Mouse (Mus musculus) regulatory T cell (primary cell): ENCODE data around the gene Inpp4a.

Experiments used
- in situ Hi-C: fragments of 300-600 bp; cut with MboI, MseI; formaldehyde crosslinking; loops from one replicate; pipeline ENCODE4 v1.15.1; 2025; ENCODE audit warnings: high pct_unique_total_duplicates

The Inpp4a gene

DNA sequence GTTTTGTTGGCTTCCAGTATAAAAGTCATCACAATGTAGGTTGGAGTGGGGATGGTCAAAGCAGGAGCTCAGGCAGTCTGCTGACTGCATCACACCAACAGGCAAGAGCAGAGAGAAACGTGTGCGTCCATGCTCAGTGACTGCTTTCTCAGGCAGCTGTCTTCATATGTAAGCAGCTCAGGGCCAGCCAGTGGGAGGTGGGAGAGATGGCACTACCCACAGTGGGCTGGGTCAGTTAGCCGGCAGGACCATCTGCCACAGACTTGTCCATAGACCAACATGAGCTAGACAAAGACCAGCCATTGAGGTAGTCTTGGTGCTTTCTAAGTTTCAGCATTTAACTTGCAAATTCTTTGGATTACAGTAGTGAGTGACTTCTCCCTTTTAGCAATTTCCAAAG is 56.6 kb downstream of the Inpp4a start:
- in situ Hi-C loops = no loop called here

DNA sequence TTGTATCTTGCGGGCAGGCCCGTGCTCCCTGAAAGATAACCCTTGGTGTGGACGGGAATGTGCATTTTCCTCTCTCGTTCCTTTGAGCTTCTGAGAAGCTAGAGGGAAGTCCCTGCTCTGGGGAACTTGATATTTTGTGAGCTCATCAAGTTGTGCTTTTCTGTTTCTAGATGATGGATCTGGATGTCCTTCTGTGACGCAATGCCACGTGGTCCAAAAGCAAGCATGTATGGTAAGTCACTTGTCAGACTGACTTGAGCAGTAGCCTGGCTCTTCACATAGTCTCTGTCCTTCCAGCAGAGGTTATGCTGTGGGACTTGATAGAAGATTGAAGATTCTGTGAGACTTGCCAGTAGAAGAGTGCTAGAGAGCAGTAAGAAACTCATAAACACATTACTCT is 57.5 kb downstream of the Inpp4a start:
- in situ Hi-C loops = no loop called here

DNA sequence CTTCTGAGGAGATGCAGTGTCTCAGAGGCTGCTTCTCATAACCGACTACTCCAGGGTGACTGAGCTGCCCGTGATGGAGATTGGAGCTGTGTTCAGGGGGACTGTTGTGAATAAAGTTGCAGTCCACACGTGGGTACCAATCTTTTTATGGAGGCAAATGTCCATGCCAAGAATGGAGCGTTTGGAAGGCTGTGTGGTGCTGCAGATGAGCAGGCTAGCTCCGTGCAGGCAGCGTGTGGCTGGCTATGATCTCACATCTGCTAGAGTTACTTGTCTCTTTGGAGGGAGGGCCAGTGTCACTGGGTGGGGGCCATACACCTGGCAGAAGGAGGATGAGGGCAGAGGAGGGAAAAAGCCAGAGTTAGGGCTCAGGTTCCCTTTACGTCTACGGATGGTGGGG is 59.0 kb downstream of the Inpp4a start:
- in situ Hi-C loops = no loop called here

DNA sequence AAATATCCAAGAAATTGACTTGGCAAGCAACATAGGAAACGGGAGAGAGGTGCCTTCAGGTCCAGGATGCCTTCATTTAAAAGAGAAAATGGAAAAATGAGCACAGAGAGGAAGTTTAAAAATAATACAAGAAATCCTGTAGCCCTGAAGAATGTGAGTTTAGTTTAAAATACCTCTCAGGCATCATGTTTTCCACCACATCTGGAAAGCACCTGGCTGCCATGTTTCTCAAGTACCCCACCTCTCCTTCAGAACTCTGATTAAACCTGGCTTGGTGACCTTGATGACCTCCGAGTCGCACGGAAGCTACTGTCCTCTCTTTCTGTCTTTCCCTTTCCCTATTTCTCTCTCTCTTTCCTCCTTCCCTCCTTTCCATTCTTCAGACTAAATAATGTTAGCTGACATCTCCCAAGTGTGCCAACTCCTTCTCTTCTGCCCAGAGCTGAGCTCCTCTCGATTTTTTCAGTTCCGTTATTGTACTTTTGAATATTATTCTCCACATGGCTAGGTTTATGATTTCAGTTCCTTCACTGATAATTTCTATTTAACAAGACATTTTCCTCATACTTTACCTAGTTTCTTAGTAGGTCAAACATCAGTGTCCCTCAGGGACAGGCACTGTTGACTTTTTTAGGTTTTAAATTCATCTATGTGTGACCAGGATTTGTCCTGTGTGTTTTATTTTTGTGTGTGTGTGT is 59.9 kb downstream of the Inpp4a start:
- in situ Hi-C loops = no loop called here

DNA sequence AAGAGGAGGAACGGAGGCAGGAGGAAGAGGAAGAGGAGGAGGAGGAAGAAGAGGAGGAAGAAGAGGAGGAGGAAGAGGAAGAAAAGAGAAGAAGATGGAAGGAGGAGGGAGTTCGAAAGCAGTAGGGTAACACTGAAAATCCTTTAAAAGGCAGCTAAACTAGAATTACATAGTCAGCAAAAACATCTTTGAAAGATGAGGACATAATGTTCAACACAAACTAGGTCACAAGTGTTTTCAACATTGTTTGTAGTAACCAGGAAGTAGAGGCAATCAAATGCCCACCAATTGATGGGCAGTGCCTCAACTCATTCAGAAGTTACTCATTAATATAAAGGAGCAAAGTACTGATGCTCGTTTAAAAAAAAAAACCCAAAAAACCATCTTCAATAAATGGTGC is 61.1 kb downstream of the Inpp4a start:
- in situ Hi-C loops = no loop called here

DNA sequence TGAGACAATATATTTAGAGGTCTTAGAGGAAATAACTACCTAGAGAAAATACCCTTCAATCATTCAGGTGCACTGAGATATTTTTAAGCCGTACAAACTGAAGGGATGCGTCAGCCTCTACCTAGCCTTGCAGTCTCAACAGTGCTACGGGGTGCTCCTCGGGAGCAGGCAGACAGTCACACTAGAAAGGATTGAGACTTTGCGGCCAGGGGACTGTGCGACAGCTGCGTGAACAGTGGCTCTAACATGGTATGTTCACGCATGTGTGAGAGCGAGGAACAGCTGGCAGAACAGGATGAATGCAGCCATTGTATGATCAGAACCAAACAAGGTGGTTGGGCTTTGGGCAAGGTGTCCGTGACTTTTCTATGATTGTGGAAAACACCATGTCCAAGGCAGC is 63.1 kb downstream of the Inpp4a start:
- in situ Hi-C loops = no loop called here

DNA sequence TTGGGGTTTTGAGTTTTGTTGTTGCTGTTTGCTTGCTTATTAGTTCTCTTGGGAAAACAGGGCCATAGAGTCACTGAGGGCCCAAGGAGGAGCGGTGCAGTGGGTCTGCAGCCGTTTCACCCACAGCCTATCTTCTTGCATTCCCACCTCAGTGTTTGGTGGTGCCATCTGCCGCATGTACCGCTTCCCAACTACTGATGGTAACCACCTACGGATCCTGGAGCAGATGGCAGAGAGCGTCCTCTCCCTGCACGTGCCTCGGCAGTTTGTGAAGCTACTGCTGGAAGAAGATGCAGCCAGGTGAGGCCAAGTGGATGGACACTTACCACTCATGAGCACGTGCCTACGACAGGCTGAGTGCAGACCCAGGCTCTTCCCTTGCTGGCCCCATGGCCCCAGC is 68.5 kb downstream of the Inpp4a start:
- in situ Hi-C loops = no loop called here

DNA sequence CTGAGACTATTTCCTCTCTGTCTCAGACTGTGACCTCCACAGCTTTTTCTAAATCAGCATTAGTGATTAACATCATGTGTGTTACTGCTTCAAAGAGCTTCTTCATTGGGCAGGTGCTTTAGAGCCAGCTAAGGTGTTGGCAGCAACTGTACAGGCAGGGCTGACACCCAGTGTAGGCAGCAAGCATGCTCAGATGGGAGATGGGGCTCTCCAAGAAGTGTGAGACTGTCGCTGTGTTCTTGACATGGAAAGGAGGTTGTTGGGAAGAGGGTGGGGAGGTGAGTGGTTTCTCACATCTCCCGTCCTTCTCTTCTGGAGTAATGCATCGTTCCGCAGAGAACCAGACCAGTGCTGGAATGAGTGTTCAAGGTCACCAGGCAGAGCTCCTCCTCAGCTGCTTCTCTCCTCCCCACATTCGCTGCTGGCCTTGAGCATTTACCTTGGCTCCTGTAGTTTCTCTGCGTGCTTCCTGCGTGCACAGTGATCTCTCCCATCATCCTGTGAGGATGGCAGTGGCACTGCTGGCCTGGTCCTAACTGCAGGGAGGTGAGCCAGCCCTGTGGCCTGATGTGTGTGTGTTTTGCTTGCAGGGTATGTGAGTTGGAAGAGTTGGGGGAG is 69.2 kb downstream of the Inpp4a start:
- in situ Hi-C loops = no loop called here

DNA sequence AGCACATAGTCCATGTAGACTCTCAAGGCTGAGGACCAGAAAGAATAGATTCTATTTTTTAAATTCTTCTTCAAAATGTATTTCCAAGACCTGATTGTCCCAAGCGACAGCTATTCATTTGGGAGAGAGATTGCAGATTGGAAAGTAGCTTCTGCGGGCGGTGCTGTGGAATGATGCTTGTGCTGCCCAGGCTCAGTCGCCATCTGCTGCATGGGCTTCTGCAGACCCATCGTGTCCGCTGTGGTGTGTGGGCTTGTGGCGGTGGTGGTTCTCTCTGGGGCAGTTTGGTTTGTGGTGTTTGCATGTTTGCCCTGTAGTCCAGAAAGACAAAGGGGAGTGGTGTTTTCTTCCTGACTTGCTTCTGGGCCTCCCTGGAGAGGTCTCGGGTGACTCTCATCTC is 76.5 kb downstream of the Inpp4a start:
- in situ Hi-C loops = no loop called here

DNA sequence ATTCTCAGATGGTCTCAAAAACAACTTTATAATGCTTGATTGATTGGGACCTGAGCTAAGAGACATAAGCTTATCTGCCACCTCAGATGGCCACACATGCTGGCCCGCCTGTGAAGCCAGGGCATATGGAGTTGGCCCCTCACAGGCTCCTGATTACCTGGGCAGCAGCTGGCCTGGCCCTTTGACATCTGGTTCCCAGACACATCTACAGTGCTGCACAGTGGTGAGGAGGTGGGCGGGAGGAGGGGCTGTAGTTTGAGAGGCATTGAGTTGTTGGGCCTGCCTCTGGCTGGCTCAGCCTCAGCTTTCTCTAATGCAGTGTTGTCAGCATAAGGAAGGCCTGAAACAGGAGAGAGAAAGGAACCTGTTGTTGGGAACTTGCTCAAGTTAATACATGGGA is 77.1 kb downstream of the Inpp4a start:
- in situ Hi-C loops = no loop called here

DNA sequence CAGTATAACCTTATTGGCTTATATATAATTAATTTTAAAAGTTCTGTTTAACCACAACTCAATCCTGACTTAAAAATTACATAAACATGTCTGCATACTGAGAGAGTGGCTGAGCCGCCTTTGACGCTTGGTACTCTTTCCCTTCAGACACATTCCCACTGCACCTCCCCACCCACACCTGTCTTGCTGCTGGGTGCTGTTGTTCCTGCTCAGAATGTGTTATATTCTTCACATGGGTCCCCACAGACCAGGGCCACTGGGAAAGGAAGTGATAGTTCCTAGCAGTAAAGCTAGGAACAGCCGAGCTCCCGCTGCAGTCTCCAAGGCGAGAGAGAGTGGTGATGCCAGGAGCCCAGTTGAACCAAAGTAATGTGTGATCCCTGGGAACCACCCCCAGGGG is 78.4 kb downstream of the Inpp4a start:
- in situ Hi-C loops = no loop called here

DNA sequence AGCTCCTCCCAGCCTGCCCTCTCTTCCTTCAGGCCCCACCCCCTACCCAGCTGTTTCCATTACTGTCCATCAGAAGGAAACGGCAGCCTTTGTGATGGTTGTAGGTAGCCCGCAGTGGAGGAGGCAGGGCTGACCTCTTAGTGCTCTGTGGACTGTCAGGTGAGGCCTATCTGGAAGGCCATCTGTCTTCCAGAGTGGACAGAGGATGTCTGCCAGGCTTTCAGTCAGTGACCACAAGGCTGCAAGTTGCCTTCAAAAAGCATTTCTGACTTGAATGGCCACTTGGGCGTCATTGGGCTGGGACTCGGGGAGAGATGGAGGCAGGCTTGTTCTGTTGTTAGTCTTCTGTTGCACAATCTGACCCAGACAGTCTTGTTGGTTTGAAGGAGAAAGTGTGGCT is 79.9 kb downstream of the Inpp4a start:
- in situ Hi-C loops = no loop called here

DNA sequence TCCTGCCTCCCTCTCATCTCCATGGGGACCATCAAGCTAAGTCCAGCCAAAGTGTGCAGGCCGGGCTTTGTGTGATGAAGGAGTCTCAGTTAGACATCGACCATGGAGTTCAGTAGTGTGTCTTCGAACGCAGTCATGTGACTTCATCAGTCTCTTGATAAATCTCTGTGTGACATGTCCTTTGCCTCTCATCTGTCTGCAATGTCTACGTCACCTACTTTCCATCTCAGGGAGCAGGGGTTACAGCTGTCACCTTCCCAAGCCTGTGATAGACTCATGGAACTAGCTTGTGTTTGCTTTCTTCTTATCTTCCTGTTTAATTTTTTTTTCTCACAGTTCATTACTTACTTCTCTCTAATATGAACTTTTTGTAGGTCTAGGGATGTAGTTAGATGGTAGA is 81.2 kb downstream of the Inpp4a start:
- in situ Hi-C loops = no loop called here

DNA sequence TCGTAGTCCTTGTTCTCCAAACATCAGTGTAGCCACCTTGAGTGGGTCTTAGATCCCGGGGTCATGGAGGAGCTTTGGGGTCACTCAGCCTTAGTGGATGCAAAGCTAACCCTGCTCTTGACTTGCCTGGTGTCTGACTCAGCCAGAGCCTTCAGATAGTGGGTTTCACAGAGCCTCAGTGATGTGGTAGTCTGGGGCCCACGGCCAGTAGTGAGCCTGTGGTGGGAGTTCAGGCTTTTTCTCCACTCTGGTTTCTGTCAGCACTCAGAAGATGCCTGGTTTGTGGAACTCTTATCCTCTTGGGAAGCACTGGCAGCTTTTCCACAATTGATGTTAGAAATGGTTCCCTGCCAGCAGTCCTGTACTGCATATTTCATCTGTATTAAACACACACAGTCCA is 84.6 kb downstream of the Inpp4a start:
- in situ Hi-C loops = no loop called here

DNA sequence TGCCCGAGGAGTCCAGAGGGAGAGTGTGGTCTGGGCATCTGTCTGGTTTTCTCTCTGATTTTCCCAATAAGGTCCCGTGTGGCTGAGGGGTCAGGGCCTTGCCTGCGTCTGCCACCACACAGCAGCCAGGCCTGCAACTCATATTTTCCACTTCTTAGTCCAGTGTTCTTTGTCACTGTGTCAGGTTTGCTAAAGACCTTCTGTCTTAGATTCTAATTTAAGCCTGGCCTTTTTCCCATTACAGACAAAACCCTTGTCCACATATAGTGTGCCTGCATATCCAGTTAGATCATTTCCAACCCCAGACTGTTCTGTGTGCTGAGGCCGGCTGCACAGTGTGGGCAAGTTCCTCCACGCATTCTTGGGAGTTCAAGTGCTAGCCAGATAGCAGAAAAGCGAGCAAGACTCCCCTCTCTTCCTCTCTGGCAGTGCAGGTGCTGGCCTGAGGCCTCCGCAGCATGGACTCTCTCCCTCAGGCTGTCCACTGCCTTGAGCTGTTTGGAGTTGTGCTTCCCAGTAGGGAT is 86.8 kb downstream of the Inpp4a start:
- in situ Hi-C loops = no loop called here

DNA sequence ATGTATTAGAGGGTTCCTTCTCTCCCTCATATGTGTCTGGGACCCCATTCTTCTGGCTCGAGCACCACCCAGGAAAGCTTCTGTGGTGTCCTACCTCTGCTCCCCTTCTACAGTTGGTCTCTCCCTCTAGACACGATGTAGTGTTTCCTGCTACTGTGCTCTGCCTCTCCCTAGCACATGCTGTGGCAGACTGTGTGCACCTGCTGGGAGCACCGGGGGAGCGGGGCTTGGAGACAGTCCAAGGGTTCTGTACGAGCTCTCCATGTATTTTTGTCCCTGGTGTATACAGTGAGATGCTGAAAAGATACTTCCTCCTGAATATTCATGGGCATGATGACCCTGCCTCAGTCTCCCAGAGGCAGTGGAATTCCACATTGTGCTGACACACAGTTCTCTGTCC is 93.5 kb downstream of the Inpp4a start:
- in situ Hi-C loops = no loop called here

DNA sequence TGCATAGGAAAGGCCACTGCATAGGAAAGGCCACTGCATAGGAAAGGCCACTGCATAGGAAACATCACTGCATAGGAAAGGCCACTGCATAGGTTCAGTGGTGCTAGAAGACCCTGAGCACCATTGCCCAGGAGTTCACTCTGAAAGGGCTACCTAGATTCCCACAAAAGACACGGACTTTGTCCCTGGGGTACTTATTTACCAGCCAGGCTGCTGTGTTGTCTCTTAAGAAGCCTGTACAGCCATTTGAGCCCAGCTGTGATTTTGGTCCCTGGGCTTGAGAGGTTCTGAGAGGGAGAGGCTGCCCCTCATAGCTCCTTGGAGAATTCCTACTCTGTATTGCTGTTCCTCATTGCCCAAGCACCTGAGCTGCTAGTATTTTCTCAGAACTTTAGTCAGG is 96.8 kb downstream of the Inpp4a start:
- in situ Hi-C loops = no loop called here

DNA sequence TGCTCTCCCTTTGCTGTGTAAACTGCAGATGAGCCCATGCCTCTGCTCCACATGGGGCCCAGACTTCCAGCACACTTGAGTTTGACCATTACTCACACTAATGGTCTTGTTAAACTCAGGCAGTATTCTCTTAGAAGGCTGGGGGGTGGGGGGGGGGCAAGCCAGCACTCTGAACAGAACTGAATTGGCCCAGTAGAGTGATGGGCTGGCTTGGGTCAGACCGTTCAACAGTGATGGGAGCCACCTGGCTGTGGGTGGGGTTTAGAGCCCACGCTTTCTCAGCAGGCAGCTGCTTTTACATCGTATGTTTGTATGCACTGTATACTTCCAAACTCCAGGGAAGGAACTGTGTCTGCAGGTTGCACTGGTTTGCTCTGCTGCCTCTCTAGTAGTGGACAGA is 99.3 kb downstream of the Inpp4a start:
- in situ Hi-C loops = no loop called here

DNA sequence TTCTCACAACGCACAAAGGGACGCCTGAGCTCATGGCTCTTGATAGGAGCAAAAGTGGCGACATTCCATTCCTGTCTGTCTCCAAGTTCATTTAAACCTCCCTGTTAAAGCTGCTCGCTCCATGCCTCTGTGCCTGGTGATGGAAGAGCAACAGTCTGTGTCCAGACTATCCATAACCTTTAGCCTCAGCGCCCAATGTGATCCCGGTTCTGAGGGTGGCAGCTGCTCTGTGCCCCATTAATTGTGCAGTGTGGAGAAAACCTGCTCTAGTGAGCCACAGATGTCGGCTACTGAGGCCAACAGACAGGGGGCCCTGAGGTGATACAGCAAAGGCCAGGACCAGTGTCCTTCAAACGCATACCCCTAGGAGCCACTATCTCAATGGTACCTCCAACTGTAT is 100.1 kb downstream of the Inpp4a start:
- in situ Hi-C loops = loop anchor here (5.0 kb wide), 1 partner anchor 127 kb away; no protein-coding TSS in a partner anchor

DNA sequence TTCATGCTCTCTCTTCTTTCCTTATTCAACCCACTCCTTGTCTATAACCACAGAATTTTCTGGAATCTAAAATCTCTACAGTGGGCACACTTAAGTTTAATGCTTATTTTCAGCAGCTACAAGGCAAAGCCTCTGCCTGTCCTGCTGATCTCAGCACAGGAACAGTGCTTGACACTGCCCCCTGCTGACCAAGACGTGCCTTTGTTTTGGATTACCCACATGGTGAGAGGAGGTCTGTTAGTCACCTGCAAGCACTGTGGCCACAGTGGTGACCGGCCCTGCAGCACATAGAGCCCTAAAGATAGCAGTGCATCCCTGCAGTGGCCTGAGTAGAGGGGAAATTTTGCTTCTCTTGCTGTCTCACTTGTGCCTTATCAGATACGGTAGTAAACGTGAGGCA is 102.0 kb downstream of the Inpp4a start:
- in situ Hi-C loops = loop anchor here (5.0 kb wide), 1 partner anchor 129 kb away; no protein-coding TSS in a partner anchor

DNA sequence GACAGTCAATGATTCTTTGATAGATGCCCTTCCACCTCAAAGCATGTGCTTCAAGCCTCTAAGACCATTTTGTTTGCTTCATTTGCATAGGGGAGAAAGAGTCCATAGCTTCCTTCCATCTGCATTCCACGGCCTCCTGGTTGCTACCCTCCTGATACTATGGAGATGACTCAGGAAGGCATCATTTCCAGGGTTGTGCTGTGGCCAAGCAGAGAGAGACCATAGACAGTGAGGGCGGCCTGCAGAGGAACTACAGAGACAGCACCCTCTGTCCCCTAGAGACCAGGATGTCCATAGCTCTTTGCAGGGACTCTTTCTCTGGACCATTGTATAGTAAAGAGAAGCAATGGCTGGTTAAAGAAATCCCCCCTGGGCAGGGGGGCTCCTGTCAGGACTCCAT is 105.5 kb downstream of the Inpp4a start:
- in situ Hi-C loops = no loop called here

DNA sequence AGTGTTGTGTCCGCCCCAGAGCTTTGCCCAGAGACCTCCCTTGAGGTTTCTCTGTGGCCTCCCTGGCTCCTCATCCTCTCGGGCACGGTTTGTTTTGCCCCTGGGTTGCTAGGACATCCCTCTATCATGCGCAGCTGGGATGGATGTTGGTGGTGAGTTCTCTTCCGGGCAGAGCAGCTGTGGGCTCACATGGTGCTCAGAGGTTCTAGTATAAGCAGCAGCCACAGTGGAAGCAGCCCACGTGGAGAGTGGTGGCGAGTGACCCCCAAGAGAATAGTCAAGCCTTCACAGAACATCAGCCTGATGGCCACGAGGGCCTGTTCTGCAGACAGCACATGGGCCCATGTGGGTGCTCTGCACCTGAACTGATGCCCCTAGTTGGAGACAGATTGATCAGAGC is 107.6 kb downstream of the Inpp4a start:
- in situ Hi-C loops = no loop called here

DNA sequence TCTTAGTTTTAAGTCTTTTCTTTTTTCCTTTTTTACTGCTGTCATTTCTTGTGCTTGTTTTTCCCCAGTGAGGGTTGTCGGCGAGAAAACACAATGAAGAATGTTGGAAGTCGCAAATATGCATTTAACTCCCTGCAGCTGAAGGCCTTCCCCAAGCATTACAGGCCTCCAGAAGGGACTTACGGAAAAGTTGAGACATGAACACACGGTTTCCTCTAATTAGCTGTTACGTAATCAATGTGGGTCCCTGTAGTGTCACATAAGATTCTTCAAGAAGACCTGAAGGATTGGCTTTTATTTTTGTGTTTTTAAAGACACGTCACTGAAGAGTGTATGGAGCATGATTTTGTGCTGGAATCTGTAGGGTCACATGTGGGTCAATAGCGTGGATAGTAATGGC is 108.4 kb downstream of the Inpp4a start:
- in situ Hi-C loops = no loop called here

DNA sequence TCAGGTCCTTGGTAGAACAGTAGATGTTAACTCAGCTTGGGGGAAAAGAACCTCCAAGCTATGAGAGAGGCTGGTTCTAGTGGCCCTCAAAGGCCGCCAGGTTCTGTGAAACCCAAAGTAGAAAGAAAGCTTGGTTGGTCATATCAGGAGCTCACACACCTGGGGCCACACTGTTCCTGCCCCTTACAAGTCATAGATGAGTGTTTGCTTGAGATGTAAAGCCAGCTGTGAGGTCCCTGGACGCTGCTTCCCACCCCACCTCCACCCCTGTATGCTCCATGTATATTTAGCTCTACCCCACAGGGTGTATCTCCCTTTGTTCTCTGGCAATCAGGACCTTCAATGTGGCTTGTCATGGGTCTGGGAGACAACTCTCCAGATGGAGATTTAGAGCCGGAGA is 109.0 kb downstream of the Inpp4a start:
- in situ Hi-C loops = no loop called here
